Mouse (Mus musculus): Measurements from ENCODE around the gene Gm4187. TPM values are rescaled to one million over a fixed set of nuclear protein-coding genes. Genes with fewer than 3 reads are reported as not detected.
"Not testable (repeated sequence)": the region's sequence is repeated elsewhere in the genome, so short reads cannot be mapped to it uniquely, and the experiment has no call there.

Gm4187 gene
- not detected in 2 replicates for polyA plus RNA-seq (2012; ENCODE audit: insufficient read depth, low replicate concordance)

- H3K36me3 ChIP-seq (replicated peaks; ENCODE audit: low read length); H3K9me3 ChIP-seq; H3K4me1 ChIP-seq; H3K4me3 ChIP-seq (replicated peaks); H3K27me3 ChIP-seq (replicated peaks): not testable (repeated sequence)
These were observed at the start of gene Gm4187 for GRCm38 (mm10) chr7:22329617-22330016. TSS of gene Gm4187 (minus strand) at chr7:22329717.

GRCm38 (mm10) chr7:22370939-22371338 is 41.4 kb upstream of the Gm4187 start, which contains the start of gene Gm8660:
TSS of gene Gm8660 (minus strand) at chr7:22371039.
- H3K9me3 ChIP-seq; H3K27me3 ChIP-seq (replicated peaks); H3K36me3 ChIP-seq (replicated peaks; ENCODE audit: low read length); H3K4me3 ChIP-seq (replicated peaks); H3K4me1 ChIP-seq: not testable (repeated sequence)

Other genes starting within 250 kb of the Gm4187 start
- gene Gm16451, start 211.5 kb downstream of the Gm4187 start, polyA plus RNA-seq (2012; ENCODE audit: insufficient read depth, low replicate concordance): not detected in 2 replicates
- not detected in 2 replicates for gene Gm10666, start 195.0 kb downstream of the Gm4187 start, polyA plus RNA-seq (2012; ENCODE audit: insufficient read depth, low replicate concordance)
- not detected in 2 replicates for gene Vmn1r142, start 165.7 kb downstream of the Gm4187 start, polyA plus RNA-seq (2012; ENCODE audit: insufficient read depth, low replicate concordance)
- gene Vmn1r143, start 140.3 kb downstream of the Gm4187 start, polyA plus RNA-seq (2012; ENCODE audit: insufficient read depth, low replicate concordance): not detected in 2 replicates
- gene Gm8653, start 128.5 kb downstream of the Gm4187 start, polyA plus RNA-seq (2012; ENCODE audit: insufficient read depth, low replicate concordance): not detected in 2 replicates
- gene Gm8453, start 100.2 kb downstream of the Gm4187 start, polyA plus RNA-seq (2012; ENCODE audit: insufficient read depth, low replicate concordance): not detected in 2 replicates
- gene Gm8660, start 41.3 kb upstream of the Gm4187 start, polyA plus RNA-seq (2012; ENCODE audit: insufficient read depth, low replicate concordance): not detected in 2 replicates
- gene Vmn1r148, start 83.9 kb upstream of the Gm4187 start, polyA plus RNA-seq (2012; ENCODE audit: insufficient read depth, low replicate concordance): not detected in 2 replicates
- gene Vmn1r149, start 108.5 kb upstream of the Gm4187 start, polyA plus RNA-seq (2012; ENCODE audit: insufficient read depth, low replicate concordance): not detected in 2 replicates
- not detected in 2 replicates for gene Gm10665, start 134.4 kb upstream of the Gm4187 start, polyA plus RNA-seq (2012; ENCODE audit: insufficient read depth, low replicate concordance)
- not detected in 2 replicates for gene Vmn1r151, start 170.0 kb upstream of the Gm4187 start, polyA plus RNA-seq (2012; ENCODE audit: insufficient read depth, low replicate concordance)
- not detected in 2 replicates for gene Vmn1r152, start 193.2 kb upstream of the Gm4187 start, polyA plus RNA-seq (2012; ENCODE audit: insufficient read depth, low replicate concordance)
- not detected in 2 replicates for gene Gm8677, start 205.2 kb upstream of the Gm4187 start, polyA plus RNA-seq (2012; ENCODE audit: insufficient read depth, low replicate concordance)
- not detected in 2 replicates for gene Gm4201, start 235.6 kb upstream of the Gm4187 start, polyA plus RNA-seq (2012; ENCODE audit: insufficient read depth, low replicate concordance)

All from megakaryocyte, embryonic 14.5 days (primary cell).